Comparison of ENCODE assay signal across 9 mouse cellular contexts in genomic region chr13:15464081-15464526, GRCm38 (mm10). TPM values are rescaled to one million over a fixed set of nuclear protein-coding genes. Genes with fewer than 3 reads are reported as not detected.
DNase-seq lines count a peak whose midpoint lies in the region; ATAC-seq lines count a peak whose summit lies in the region.
"Had no signal": no experiment of that assay in that cellular context is flagged by ENCODE, and none has a peak within 500 bp of the region (broad histone marks: within the 10 kb centered on the region; RNA-seq: fewer than 3 reads in every experiment).

No protein-coding gene starts in this region.

- H3K27me3 ChIP-seq in hindbrain, embryonic 15.5 days: peaks cover 17% of the 10 kb centered on the region
- peaks cover 72% of the 10 kb centered on the region for H3K27me3 ChIP-seq in liver, embryonic 15.5 days
- peaks cover 10% of the 10 kb centered on the region; the same call in 1 of the 2 replicates for H3K27me3 ChIP-seq in neural tube, embryonic 14.5 days (ENCODE audit: control insufficient read depth, insufficient read depth, low read length)
- H3K27me3 ChIP-seq: CH12.LX had no signal

- peak overlapping the region; percentile 57 for H3K9ac ChIP-seq in hindbrain, embryonic 15.5 days
- no peak overlapping the region for H3K9ac ChIP-seq in liver, embryonic 15.5 days
- H3K9ac ChIP-seq in neural tube, embryonic 14.5 days (replicated peaks; ENCODE audit: low read depth, low read length): peak overlapping the region; percentile 54

- no peaks in the 10 kb centered on the region for H3K9me3 ChIP-seq in hindbrain, embryonic 15.5 days
- H3K9me3 ChIP-seq in liver, embryonic 15.5 days (replicated peaks): no peaks in the 10 kb centered on the region
- H3K9me3 ChIP-seq in neural tube, embryonic 14.5 days (ENCODE audit: control insufficient read depth, low read length): no peaks in the 10 kb centered on the region

- peaks cover 30% of the 10 kb centered on the region for H3K4me1 ChIP-seq in hindbrain, embryonic 15.5 days (replicated peaks)
- no peaks in the 10 kb centered on the region for H3K4me1 ChIP-seq in liver, embryonic 15.5 days (replicated peaks)
- 0 out of 2 replicates have a peak, but pooled peaks cover 4% of the 10 kb centered on the region for H3K4me1 ChIP-seq in neural tube, embryonic 14.5 days (ENCODE audit: control insufficient read depth, insufficient read depth, low read length)

- no peak for DNase-seq in frontal cortex, adult 2 months (ENCODE audit: extremely low spot score in 1 of 2, low spot score in 1 of 2)
- DNase-seq in adrenal gland, postnatal 14 days: peak; percentile 73
- DNase-seq in gastrocnemius, postnatal 10 days: peak; percentile 63
- DNase-seq in T-cell, adult 2 months (ENCODE audit: low spot score): no peak

- H3K4me2 ChIP-seq in hindbrain, embryonic 15.5 days: peak overlapping the region; percentile 99
- peak overlapping the region; percentile 58 for H3K4me2 ChIP-seq in liver, embryonic 15.5 days
- H3K4me2 ChIP-seq in neural tube, embryonic 14.5 days (ENCODE audit: low read depth, low read length): peak overlapping the region; percentile 93

- H3K4me3 ChIP-seq in hindbrain, embryonic 15.5 days: peak overlapping the region; percentile 80
- H3K4me3 ChIP-seq in liver, embryonic 15.5 days (replicated peaks): peak overlapping the region; percentile 46
- H3K4me3 ChIP-seq in neural tube, embryonic 14.5 days (ENCODE audit: low read depth, low read length): peak overlapping the region; percentile 72

- H3K36me3 ChIP-seq in hindbrain, embryonic 15.5 days: no peaks in the 10 kb centered on the region
- no peaks in the 10 kb centered on the region for H3K36me3 ChIP-seq in liver, embryonic 15.5 days (replicated peaks)
- H3K36me3 ChIP-seq in neural tube, embryonic 14.5 days (ENCODE audit: control insufficient read depth, insufficient read depth, low read length): no peaks in the 10 kb centered on the region

- WGBS in hindbrain, embryonic 15.5 days: under 1% methylated on average over 51 of the region's 51 CpGs
- under 1% methylated on average over 51 of the region's 51 CpGs for WGBS in liver, embryonic 15.5 days (ENCODE audit: insufficient replicate concordance)
- under 1% methylated on average over 51 of the region's 51 CpGs for WGBS in neural tube, embryonic 14.5 days

- ATAC-seq in frontal cortex, adult (ENCODE audit: low TSS enrichment): peak; percentile 44
- 0 out of 2 replicates have a peak, but pooled peaks have one; percentile 27 for ATAC-seq in hindbrain, embryonic 15.5 days (ENCODE audit: low FRiP score, low read depth)
- no peak for ATAC-seq in liver, embryonic 15.5 days (ENCODE audit: insufficient read depth)
- peak; percentile 9; the same call in 1 of the 2 replicates for ATAC-seq in neural tube, embryonic 14.5 days (ENCODE audit: low read depth)

- peak overlapping the region; percentile 78 for H3K27ac ChIP-seq in hindbrain, embryonic 15.5 days (replicated peaks)
- no peak overlapping the region for H3K27ac ChIP-seq in liver, embryonic 15.5 days (replicated peaks)
- H3K27ac ChIP-seq in neural tube, embryonic 14.5 days (ENCODE audit: low read depth, low read length): peak overlapping the region; percentile 64; the same call in 1 of the 2 replicates

RNA-seq across cellular contexts. Expression of gene Gli3, which starts 1.1 kb away (rescaled TPM):
- 3.2 and 4.0 TPM in 2 replicates for polyA plus RNA-seq in frontal cortex, adult 2 months (2012; rRNA removed)
- total RNA-seq in adrenal gland, postnatal 14 days (2021): 9.5 and 9.6 TPM in 2 replicates
- 1 to 10 TPM; 7.7 to 9.6 TPM for total RNA-seq in gastrocnemius, postnatal 10 days (2021)
- 5.4 and 8.8 TPM in 2 replicates for polyA plus RNA-seq in hindbrain, embryonic 15.5 days (2015; fragmentation: Nextera tagmentation; extraction: Ambion mirVana)
- 0.29 and 0.37 TPM in 2 replicates for polyA plus RNA-seq in liver, embryonic 15.5 days (2015; fragmentation: Nextera tagmentation; extraction: Ambion mirVana)
- polyA plus RNA-seq in neural tube, embryonic 14.5 days (2014; fragmentation: Nextera tagmentation; extraction: Ambion mirVana): 2.4 and 3.5 TPM in 2 replicates
- total RNA-seq: CH12.LX had no signal

Comparison
In these comparisons a context has a peak if more than half of its experiments do, and no peak if none do; other contexts are left out.
1. DNase-seq: peak in adrenal gland, postnatal 14 days (single experiment) and gastrocnemius, postnatal 10 days (single experiment); none in frontal cortex, adult 2 months (0 of 2) and T-cell, adult 2 months (single experiment).
2. Peak in every context shown above with its lines, with median percentiles within 50 percentile points of each other: H3K4me2 ChIP-seq and H3K4me3 ChIP-seq.